Mouse (Mus musculus) liver (tissue): ENCODE data around the gene Myh10.

Source experiments
- DNase-seq: peaks from one replicate; pipeline ENCODE4 v3.0.0-alpha.2; 2020; ENCODE audit warnings: mixed read lengths

Gene Myh10

GRCm38 (mm10) chr11:68691321-68692009 is at the start of gene Myh10:
TSS of gene Myh10 (plus strand) at chr11:68691559.
- DNase-seq = peak; percentile 97

GRCm38 (mm10) chr11:68644781-68645180 is 46.6 kb upstream of the Myh10 start:
- no peak for DNase-seq

- no peak for DNase-seq
Measured at GRCm38 (mm10) chr11:68647808-68648207, 43.6 kb upstream of the Myh10 start.

- no peak for DNase-seq
Measured at GRCm38 (mm10) chr11:68648385-68649148, 42.8 kb upstream of the Myh10 start.

GRCm38 (mm10) chr11:68651518-68651917 is 39.8 kb upstream of the Myh10 start:
- no peak for DNase-seq

GRCm38 (mm10) chr11:68655524-68655923 is 35.8 kb upstream of the Myh10 start:
- DNase-seq = no peak

- no peak for DNase-seq
Measured at GRCm38 (mm10) chr11:68656887-68657685, 34.3 kb upstream of the Myh10 start.

GRCm38 (mm10) chr11:68657811-68658210 is 33.5 kb upstream of the Myh10 start:
- DNase-seq = peak; percentile 22

- no peak for DNase-seq
Measured at GRCm38 (mm10) chr11:68665331-68665730, 26.0 kb upstream of the Myh10 start.

- no peak for DNase-seq
Measured at GRCm38 (mm10) chr11:68666210-68666609, 25.1 kb upstream of the Myh10 start.

- no peak for DNase-seq
Measured at GRCm38 (mm10) chr11:68672270-68672970, 18.9 kb upstream of the Myh10 start.

- no peak for DNase-seq
Measured at GRCm38 (mm10) chr11:68674071-68674470, 17.3 kb upstream of the Myh10 start.

- DNase-seq = no peak
Measured at GRCm38 (mm10) chr11:68674643-68675042, 16.7 kb upstream of the Myh10 start.

- no peak for DNase-seq
Measured at GRCm38 (mm10) chr11:68675274-68675673, 16.1 kb upstream of the Myh10 start.

- DNase-seq = no peak
Measured at GRCm38 (mm10) chr11:68681254-68681839, 10.0 kb upstream of the Myh10 start.

- DNase-seq = peak; percentile 71
Measured at GRCm38 (mm10) chr11:68682136-68682806, 9.1 kb upstream of the Myh10 start.

GRCm38 (mm10) chr11:68686001-68686400 is 5.4 kb upstream of the Myh10 start:
- no peak for DNase-seq

- DNase-seq = no peak
Measured at GRCm38 (mm10) chr11:68689304-68689703, 2.1 kb upstream of the Myh10 start.

GRCm38 (mm10) chr11:68690465-68690864 is 894 bp upstream of the Myh10 start:
- DNase-seq = no peak

- DNase-seq = peak; percentile 40
Measured at GRCm38 (mm10) chr11:68692010-68692692, 792 bp downstream of the Myh10 start.
